Mouse (Mus musculus) brain, embryonic 18.5 days (tissue): ENCODE data around the gene Myo1d.
A peak's percentile ranks its signal among the peaks of the same experiment; 100 is the strongest.

Experiments
- DNase-seq: peaks from one replicate; pipeline ENCODE4 v3.0.0-alpha.2; 2012; ENCODE audit warnings: low read depth, low spot score

Gene Myo1d

DNA sequence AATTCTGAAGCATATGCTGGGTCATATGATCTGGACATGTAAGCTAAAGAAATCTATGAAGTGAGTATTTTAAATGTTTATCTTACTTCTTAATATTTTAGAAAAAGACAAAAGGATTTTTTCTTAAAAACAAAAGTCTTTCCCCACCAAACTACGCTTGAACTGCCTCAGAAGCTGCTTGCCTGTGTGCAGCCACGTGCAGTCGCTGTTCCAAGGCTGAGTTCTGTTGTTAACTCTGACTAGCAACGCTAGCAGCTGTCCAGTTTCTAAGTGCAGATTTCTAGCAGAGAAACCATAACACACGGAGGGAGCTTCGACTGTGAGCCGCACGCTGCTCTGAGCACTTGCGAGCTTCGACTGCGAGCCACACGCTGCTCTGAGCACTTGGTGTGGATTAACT lies 55.1 kb downstream of the Myo1d start:
- no peak for DNase-seq

- DNase-seq: no peak
Observed at GRCm38 (mm10) chr11:80723406-80724047, 56.3 kb downstream of the Myo1d start.

GRCm38 (mm10) chr11:80719014-80719413 lies 60.8 kb downstream of the Myo1d start:
- DNase-seq: no peak

- DNase-seq: no peak
Observed at GRCm38 (mm10) chr11:80718036-80718435, 61.8 kb downstream of the Myo1d start.

DNA sequence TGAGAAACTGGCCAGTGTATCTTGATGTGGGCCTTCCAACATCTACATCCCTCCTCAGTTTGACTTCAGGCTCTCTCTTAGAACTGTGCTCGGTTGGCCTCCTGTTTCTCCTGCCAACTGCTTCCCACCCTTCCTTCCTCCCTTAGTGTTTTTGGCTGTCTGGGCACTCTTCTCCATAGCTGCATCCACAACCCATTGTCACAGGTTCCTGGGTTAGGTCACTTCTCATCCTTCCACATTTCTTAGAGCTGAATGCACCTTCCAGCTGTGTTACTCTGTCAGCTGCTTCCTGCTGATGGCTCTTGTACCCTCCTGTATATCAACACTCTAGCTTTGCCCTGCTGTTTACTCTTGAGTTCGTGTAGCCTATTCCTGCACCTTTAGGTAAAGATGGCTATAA lies 64.7 kb downstream of the Myo1d start:
- DNase-seq: no peak

DNA sequence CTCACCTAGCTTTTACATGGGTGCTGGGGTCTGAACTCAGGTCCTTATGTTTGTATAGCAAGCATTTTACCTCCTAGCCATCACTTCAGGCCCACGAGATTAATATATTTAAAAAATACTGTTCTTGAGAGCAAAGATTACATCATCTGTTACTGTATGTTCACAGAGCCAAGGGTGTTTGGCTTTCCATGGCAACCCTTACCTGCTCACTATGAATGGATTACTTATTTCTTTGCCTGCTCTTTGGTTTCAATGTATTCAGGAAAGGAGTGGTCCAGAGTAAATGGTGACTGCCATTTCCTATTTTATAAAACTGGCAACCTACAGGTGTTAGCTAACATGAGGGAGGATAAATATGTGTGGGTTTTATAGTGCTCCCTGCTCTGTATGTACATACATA lies 66.1 kb downstream of the Myo1d start:
- DNase-seq: no peak

DNA sequence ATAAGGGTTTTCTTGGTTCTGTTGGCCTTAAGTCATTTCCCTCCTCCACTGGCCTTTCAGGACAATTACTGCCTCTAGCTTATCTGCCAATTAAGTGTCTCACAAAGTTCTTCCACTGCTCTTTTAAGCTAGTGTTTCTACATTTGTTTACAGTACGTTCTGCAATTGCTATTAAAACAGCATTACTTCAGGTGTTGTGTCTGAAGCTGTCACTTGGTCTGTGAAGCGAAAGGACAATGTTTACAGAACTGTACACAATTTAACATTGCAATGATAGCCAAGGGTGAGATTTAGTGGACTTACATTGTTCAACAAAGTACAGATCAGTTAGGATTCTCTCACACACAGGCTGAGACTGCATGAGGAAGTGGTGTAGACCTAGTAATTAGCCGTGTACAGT lies 67.6 kb downstream of the Myo1d start:
- no peak for DNase-seq

DNA sequence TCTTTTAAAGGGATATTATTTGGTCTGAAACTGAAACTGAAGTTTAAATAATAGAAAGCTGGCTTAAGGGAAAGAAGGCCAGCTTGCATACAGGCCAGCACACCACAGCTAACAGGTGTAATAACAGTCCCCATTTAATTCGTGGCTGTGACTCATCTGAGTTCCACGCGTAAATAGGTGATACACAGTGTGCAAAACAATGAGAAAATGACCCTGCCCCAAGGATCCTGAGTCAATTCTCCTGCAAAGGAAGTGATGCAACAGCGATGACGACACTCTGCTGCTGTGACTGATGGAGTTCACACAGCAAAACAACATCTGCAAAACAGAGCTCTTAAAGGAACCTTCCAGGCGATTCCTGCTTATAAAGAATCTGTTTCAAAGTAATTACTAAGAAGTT lies 68.5 kb downstream of the Myo1d start:
- no peak for DNase-seq

- DNase-seq: no peak
Observed at GRCm38 (mm10) chr11:80700611-80701010, 79.2 kb downstream of the Myo1d start.

DNA sequence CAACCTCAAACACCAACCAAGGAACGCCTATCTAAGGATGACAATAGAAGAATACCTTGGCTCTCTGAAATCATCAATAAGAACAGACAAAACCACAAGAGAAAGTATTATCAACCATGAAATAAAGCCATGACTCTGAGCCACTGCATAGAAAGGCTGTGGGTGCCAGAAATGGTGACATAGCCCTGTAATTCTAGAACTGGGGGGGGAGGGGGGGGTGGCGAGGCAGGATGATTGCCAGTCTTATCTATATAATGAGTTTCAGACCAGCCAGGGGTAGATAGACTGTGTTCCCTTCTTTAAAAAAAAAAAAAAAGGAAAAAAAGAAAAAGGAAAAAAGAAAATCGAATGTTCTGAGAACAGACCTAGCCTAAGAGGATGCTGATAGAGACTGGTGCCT lies 81.1 kb downstream of the Myo1d start:
- DNase-seq: no peak

DNA sequence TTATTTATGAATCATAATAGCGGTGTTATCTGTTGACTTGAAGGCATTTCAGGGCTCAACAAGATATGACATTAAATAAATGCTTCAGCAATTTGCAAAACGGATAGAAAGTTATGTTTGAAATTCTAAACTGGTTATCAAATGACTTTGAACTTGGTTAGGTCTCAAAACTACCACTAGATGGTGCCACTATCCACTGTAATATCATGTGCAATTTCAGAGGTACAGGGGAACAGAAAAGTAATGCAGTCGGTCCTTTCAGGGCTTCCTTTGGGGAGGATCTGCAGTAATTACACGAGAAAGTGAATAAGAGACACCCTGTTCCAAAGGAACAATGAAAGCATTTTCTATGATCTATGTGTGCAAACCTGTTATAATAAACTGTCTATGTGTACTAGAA lies 83.5 kb downstream of the Myo1d start:
- DNase-seq: peak; percentile 47

GRCm38 (mm10) chr11:80684603-80685002 lies 95.2 kb downstream of the Myo1d start:
- no peak for DNase-seq

- DNase-seq: no peak
Observed at GRCm38 (mm10) chr11:80682745-80683144, 97.1 kb downstream of the Myo1d start.

GRCm38 (mm10) chr11:80673013-80673412 lies 106.8 kb downstream of the Myo1d start:
- DNase-seq: no peak

DNA sequence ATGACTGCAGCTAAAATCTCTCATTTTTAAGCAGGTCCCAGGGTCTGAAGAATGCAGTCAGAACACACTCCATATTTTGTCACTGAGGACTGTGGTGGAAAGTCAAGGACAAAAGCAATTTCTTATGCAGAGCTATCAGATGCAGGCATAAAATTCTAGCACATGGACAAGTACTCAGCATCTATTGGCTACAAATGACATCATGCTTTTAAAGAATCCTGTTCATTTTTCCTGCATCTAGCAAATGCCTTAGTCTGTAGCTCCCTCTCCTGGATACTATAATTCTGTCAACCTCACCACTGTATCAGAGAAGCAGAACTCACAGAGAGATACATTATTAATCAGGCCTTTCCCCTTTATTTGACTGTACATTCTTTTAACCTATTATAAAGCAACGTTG lies 109.4 kb downstream of the Myo1d start:
- peak; percentile 86 for DNase-seq

DNA sequence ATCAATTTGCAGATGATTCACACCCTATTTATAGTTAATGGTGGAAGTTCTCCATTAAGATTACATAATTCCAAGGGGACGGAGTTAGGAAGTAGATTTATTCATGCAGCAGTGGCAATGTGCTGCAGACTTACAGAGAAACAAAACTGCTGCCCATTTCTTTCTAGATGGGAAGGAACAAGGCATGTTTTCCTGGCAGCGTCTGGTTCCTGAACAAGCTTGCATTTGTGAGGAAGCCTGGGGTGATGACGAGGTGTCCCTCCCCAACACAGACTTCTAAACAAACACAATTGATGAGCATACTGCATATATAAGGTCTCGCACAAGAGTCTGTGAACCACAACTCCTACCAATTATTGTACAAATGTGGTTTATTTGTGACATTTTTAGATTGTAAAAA lies 109.9 kb downstream of the Myo1d start:
- DNase-seq: peak; percentile 28

- no peak for DNase-seq
Observed at GRCm38 (mm10) chr11:80666211-80666610, 113.6 kb downstream of the Myo1d start.

- DNase-seq: no peak
Observed at GRCm38 (mm10) chr11:80664261-80664660, 115.6 kb downstream of the Myo1d start.

GRCm38 (mm10) chr11:80645111-80645510 lies 134.7 kb downstream of the Myo1d start:
- no peak for DNase-seq

GRCm38 (mm10) chr11:80628992-80629865 lies 150.6 kb downstream of the Myo1d start:
- no peak for DNase-seq

GRCm38 (mm10) chr11:80628581-80628980 lies 151.2 kb downstream of the Myo1d start:
- no peak for DNase-seq

- peak; percentile 86 for DNase-seq
Observed at GRCm38 (mm10) chr11:80623038-80623380, 156.8 kb downstream of the Myo1d start.
